Mouse (Mus musculus) T-helper 2 cell (primary cell): ENCODE measurements around the gene Spout1.
"Not testable (repeated sequence)": the region's sequence is repeated elsewhere in the genome, so short reads cannot be mapped to it uniquely, and the experiment has no call there.

Experiments
- in situ Hi-C: fragments of 300-600 bp; cut with MboI, MseI; formaldehyde crosslinking; loops from one replicate; pipeline ENCODE4 v1.15.1; 2025; ENCODE audit warnings: high pct_unique_total_duplicates

Gene Spout1

DNA sequence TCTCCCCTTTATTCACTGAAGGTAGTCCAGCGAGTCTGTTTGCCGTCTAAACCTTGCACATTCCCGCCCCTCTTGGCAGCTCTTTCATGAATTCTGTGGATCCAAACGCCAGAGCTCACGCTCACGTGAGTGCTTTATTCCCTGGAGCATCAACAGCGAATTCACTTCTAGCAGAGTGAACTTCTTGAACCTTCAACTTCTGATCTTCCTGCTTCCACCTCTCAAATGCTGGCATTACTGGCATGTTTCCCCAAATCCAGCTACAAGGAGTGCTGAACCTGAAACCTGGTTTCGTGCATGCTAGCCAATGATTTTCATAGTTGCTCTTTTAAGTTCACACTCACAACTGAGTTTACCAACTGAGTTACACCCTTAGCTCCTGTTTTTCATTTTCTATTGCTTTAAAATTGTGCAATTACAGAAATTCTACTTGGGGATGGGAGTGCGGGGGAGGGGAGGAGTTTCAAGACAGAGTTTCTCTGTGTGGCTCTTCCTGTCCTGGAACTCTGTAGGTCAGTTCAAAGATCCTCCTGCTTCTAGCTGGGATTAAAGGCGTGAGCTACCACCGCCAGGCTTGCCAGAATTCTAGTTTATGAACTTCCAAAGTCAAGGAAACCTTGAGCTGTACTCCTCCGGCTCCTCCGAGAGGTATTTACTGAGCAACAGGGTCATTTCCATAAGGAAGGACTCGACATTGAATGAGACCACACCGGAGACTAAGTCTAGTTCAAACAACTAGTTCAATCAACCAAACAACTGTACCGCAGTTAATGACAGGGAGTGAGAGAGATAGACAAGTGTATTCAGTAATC is 45.3 kb downstream of the Spout1 start:
- in situ Hi-C loops, result no loop called here

DNA sequence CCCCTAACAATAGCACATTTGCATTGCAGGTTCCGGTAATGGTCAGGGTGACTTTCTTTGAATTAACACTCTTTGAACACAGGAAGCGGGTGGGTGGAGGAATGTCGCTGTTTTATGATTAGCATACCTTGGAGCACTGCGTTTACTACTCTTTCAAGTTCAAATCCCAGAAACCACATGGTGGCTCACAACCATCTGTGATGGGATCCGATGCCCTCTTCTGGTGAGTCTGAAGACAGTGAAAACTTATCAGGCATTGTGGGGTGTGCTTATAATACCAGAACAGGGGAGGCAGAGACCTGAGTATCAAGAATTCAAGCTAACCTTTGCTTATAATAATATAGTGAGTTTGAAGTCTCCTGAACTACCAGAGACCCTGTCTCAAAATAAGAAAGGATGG is 47.0 kb downstream of the Spout1 start:
- in situ Hi-C loops, result not testable (repeated sequence)

DNA sequence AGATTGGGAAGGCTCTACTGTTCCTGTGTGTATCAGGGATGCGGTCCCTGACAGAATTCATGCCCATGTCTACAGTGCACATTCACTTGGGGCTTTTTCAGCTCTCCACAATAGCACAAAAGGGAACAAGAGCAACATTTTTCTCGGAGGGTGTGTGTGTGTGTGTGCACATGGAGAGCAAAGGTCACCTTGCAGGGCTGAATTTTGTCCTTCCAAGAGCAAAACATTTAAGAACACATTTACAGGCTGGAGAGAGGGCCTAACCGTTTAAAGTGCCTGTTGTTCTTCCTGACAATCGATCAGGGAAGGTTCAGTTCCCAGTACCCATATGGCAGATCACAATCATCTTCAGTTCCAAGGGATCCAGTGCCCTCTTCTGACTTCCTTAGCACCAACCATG is 48.1 kb downstream of the Spout1 start:
- in situ Hi-C loops, result no loop called here

DNA sequence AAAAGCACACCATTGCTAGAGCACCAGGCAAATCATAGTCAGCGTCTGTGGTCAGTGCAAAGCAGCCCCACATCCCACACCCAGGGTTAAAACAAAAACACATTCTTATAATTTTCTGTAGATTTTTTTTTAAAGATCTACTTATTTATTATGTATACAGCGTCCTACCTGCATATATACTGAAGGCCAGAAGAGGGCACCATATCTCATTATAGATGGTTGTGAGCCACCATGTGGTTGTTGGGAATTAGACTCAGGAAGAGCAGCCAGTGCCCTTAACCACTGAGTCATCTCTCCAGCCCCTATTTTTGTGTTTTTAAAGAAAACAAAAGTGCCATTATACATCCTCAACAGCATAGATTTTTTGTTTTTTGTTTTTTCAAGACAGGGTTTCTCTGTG is 49.5 kb downstream of the Spout1 start:
- in situ Hi-C loops, result no loop called here

DNA sequence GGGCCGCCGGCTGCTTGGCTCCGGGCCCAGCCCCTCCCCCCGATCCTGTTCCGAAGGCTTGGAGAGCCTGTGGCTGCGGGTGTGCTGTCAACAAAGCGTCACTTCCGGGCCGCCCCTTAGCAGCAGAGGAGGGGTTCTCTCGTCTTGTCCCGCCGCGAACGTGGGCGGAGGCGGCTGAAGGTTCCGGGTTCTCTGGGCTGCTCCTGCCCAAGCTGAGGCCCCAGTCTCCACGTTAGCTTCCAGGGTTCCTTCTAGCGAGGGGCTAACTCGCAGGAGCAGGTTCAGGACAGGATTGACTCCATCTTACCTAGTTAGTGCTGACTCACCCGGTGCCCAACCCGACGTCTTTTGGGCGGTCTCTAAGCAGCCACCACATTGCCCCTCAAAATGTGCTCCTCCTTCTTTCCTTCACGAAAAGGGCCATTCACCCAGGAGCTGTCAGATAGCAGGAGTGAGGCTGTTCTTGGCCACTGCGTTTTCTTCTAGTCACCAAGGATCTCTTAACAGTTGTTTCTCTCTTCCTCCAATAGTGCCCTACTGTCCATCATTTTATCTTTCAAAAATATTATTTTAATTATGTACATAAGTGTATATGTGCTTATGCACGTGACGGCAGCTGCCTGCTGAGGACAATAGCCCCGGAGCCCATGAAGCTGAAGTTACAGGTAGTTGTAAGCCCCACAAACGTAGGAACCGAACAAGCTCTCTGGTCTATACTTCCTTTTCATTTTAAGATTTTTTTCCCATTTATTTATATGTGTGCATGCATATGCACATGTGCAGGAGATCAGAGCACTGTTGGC is 53.6 kb downstream of the Spout1 start, which contains the start of gene Zer1:
Gene Zer1 (minus strand): TSS at position 114 of the 803 bp plus-strand sequence.
- in situ Hi-C loops, result loop anchor here (5.0 kb wide), 1 partner anchor 47 kb away; the partner anchor contains the start of gene Pkn3

DNA sequence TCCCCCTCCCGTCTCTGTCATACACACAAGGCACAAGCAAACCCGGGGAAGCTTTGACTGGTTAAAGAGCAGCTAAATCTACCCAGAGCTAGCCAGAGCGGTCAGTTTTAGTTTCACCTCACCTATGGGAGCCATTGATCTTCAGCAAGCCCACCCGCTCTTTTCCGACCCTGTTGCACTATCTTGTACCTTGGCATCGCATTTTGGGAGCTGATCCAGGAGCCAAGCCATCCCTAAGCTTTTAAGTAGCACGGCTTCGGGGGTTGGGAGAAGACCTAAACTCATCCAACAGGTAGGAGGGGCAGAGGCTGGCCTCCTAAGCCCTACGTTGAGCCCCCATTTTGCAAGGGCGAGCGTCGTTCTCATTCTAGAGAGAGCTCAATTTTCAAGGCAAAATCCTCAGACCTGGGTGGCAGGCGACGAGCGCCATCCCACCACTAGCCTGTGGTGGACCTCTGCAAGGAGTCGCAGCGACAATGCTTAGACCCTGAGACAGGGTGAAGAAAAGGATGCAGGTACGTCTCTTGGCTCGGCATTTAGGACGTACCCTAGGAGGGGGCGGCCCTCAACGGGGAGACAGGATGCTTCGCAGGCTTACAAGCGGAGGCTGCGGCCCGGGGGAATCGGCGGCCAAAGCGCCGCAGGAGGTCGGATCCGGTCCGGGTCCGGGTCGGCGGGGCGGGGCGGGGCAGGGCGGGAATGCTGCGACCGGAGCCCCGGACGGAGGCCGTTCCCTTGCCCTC is 54.4 kb downstream of the Spout1 start:
- in situ Hi-C loops, result loop anchor here (5.0 kb wide), 1 partner anchor 47 kb away; the partner anchor contains the start of gene Pkn3
